Mouse (Mus musculus) megakaryocyte, embryonic 14.5 days (primary cell): ENCODE data around the gene Cyp4f15.

Experiments
- FLI1 ChIP-seq: IDR thresholded peaks from 2 replicates; pipeline ENCODE4 v1.6.1; 2012; ENCODE audit warnings: low read length, inconsistent platforms, mixed read lengths
- GATA1 ChIP-seq: IDR thresholded peaks from 3 replicates; pipeline ENCODE4 v1.6.1; 2012; ENCODE audit warnings: mixed read lengths, low read length, inconsistent platforms, borderline replicate concordance

DNA sequence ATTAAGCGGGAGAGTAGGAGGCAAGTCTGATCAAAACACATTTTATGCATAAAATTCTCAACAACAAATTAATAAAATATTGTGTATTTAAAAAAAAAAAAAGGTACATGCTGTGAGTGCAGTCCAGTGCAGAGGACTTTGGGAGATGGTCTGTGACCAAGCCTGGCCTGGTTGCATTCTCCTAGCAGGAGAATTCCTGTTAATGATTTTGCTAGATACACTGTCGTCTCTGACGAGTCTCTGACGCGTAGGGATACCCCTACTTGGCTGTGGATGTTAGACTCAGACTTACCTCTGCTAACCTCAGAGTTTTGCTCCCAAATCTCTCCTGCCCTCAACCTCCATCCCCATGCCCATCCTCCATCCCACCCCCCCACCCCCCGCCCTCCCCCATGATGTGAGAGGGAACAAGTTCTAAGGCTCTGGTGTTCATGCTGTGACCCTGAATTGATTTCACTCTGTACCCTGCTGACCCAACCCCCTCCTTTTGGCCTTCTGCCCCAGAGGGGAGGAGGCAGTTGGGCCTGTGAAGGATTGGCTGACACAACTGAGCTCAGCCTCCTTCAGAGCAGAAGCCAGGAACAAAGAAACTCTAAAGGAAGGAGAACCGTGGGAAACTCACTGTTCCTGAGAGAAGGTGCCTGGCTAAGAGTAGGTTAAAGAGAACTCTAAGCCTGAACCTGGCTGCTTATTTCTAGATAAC lies at the start of gene Cyp4f15:
- TF ChIP-seq FLI1 (no peak), GATA1 (no peak)
